Mouse (Mus musculus) testis, adult 2 months (tissue): ENCODE measurements around the gene Slc25a4.

Source experiments
- CTCF ChIP-seq: fragments of 200-500 bp; IDR thresholded peaks from 2 replicates; pipeline ENCODE4 v1.5.1; 2012; ENCODE audit warnings: low read depth, mild to moderate bottlenecking, inconsistent platforms, low read length, moderate library complexity; ENCODE audit not compliant: control insufficient read depth, insufficient read depth, insufficient replicate concordance
- POLR2A ChIP-seq: fragments of 200-500 bp; IDR thresholded peaks from 2 replicates; pipeline ENCODE4 v1.6.1; 2012; ENCODE audit warnings: low read depth, mild to moderate bottlenecking, inconsistent platforms, low read length, moderate library complexity; ENCODE audit not compliant: control insufficient read depth

GRCm38 (mm10) chr8:46211611-46212071, 557 bp upstream of the Slc25a4 start:
- TF ChIP-seq POLR2A (no peak), CTCF (no peak)
